Mouse (Mus musculus): ENCODE measurements at regions not wholly inside any gene's neighbourhood (a gene's known extent, or its start where the extent isn't known, plus 50 kb on each side); places are given as distances from the start of the nearest gene placed in this dataset.
A peak's percentile ranks its signal among the peaks of the same experiment; 100 is the strongest.

DNA sequence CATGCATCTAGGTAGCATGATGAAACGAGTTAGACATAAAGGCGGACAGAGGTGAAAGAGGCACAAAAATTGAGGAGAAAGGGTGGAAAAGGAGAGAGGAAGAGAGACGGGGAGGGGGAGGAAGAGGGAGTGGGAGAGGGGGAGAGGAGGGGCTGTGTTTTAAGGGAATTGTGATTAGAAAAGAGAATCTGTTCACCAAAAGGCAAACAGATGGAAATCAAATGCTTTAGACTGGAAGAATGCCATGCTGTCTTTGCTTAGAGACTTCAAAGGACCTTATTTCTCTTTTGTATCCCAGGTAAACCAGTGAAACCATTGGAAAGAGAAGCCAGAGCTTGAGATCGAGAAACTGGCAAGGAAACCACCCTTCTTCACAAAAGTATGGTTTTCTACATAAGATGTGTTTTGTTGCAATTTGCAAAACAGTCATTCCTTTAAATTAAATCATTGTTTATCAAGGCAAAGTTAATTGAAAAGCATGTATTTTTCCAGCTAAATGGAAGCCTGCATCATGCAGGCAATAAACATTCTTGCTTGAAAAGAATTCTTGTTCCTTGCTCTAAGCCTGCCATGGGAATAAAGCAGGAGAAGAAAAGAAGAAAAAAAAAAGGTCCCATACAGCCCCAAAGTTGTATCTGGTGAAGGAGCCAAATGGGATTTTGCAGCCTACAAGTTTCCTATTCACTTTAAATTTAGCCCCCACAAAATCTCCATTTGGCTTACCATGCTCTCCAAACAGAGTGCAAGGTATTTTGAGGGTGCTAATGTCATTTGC is 65.2 kb upstream of the Gmnc start:
- no peaks in the 10 kb centered on the region for H3K27me3 ChIP-seq
- no peaks in the 10 kb centered on the region for H3K36me3 ChIP-seq (ENCODE audit: poor library complexity, severe bottlenecking)
- H3K9ac ChIP-seq: no peak overlapping the region
- H3K27ac ChIP-seq: no peak overlapping the region
- no peak overlapping the region for H3K4me2 ChIP-seq
- H3K4me3 ChIP-seq: no peak overlapping the region
- H3K4me1 ChIP-seq: no peaks in the 10 kb centered on the region
- no peaks in the 10 kb centered on the region for H3K9me3 ChIP-seq (replicated peaks)
- 56% methylated on average over 4 of the region's 4 CpGs for WGBS
- peak; percentile 21; the same call in 1 of the 2 replicates for ATAC-seq

DNA sequence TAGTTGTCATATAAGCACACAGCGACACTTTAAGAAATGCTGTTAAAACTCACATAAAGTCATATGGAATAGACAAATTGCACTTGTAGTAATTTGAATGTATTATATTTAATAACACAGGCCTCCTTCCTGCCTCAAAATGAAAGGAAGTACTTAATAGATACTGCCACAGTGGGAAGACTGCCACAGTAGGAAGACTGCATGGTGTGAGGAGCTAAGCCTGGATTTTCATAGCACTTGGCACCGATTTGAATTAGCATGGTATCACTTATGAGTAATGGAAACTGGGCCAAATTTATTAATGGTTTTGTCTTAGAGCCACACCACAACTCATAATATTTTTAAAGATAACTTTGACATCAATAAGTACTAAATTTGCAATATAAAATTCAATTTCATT is 53.0 kb upstream of the Gmnc start:
- no peaks in the 10 kb centered on the region for H3K27me3 ChIP-seq
- H3K4me3 ChIP-seq: no peak overlapping the region
- no peak for ATAC-seq
- H3K27ac ChIP-seq: no peak overlapping the region
- H3K4me1 ChIP-seq: no peaks in the 10 kb centered on the region
- no peaks in the 10 kb centered on the region for H3K36me3 ChIP-seq (ENCODE audit: poor library complexity, severe bottlenecking)
- no peak overlapping the region for H3K9ac ChIP-seq
- H3K4me2 ChIP-seq: no peak overlapping the region
- WGBS: 92% methylated on average over 2 of the region's 2 CpGs
- no peaks in the 10 kb centered on the region for H3K9me3 ChIP-seq (replicated peaks)

Measured in forebrain, embryonic 13.5 days (tissue).